Mouse (Mus musculus) liver, embryonic 12.5 days (tissue): Measurements from ENCODE around the gene Bbs10. TPM values are rescaled to one million over a fixed set of nuclear protein-coding genes. Genes with fewer than 3 reads are reported as not detected.

ENCODE experiments used
- ATAC-seq: fragments of 200-750 bp; cut with Nextera tagmentation; 2 replicates; pipeline ENCODE4 v1.8.0; 2017; ENCODE audit warnings: moderate number of reproducible peaks, mild to moderate bottlenecking, moderate library complexity
- H3K27ac ChIP-seq: fragments of 300-500 bp; sonication (generic); 2 replicates; pipeline ENCODE4 v1.5.1; 2016; ENCODE audit warnings: mild to moderate bottlenecking
- H3K27me3 ChIP-seq: fragments of 300-500 bp; sonication (generic); replicated peaks from 2 replicates; pipeline ENCODE4 v1.6.1; 2016; ENCODE audit warnings: mild to moderate bottlenecking, moderate library complexity
- H3K36me3 ChIP-seq: fragments of 300-500 bp; sonication (generic); 2 replicates; pipeline ENCODE4 v1.6.1; 2016; ENCODE audit warnings: mild to moderate bottlenecking, moderate library complexity
- H3K4me1 ChIP-seq: fragments of 300-500 bp; sonication (generic); 2 replicates; pipeline ENCODE4 v1.6.1; 2016
- H3K4me2 ChIP-seq: fragments of 300-500 bp; sonication (generic); 2 replicates; pipeline ENCODE4 v1.6.1; 2016; ENCODE audit warnings: mild to moderate bottlenecking, moderate library complexity
- H3K4me3 ChIP-seq: fragments of 300-500 bp; sonication (generic); 2 replicates; pipeline ENCODE4 v1.5.1; 2016; ENCODE audit warnings: mild to moderate bottlenecking, moderate library complexity
- H3K9ac ChIP-seq: fragments of 300-500 bp; sonication (generic); 2 replicates; pipeline ENCODE4 v1.6.1; 2016; ENCODE audit warnings: mild to moderate bottlenecking, moderate library complexity
- H3K9me3 ChIP-seq: fragments of 300-500 bp; sonication (generic); replicated peaks from 2 replicates; pipeline ENCODE4 v1.6.1; 2016; ENCODE audit warnings: mild to moderate bottlenecking, moderate library complexity
- WGBS: fragments of 180-500 bp; shearing (Covaris S2); methylation state at CpG from one replicate; pipeline ENCODE4 v1.1.7; 2016; ENCODE audit not compliant: insufficient replicate concordance; 5-methylcytosine and 5-hydroxymethylcytosine counted together
- polyA plus RNA-seq: library from polyadenylated mRNA; unstranded; fragments of >200 nt; fragmentation: Nextera tagmentation; extraction: Ambion mirVana; gene quantifications from 2 replicates; pipeline ENCODE4 v1.2.1, GENCODE M21; 2016

Gene Bbs10
- polyA plus RNA-seq, 1 experiment from 2014 or later = 1.8 TPM

GRCm38 (mm10) chr10:111334902-111335301 is 36.4 kb downstream of the Bbs10 start:
- no peak for ATAC-seq
- WGBS = 81% methylated on average over 2 of the region's 2 CpGs
- H3K36me3 ChIP-seq = no peaks in the 10 kb centered on the region
- H3K9me3 ChIP-seq = no peaks in the 10 kb centered on the region
- no peaks in the 10 kb centered on the region for H3K27me3 ChIP-seq
- H3K4me1 ChIP-seq = peaks cover 5% of the 10 kb centered on the region; the same call in 1 of the 2 replicates
- no peak overlapping the region for H3K9ac ChIP-seq
- H3K4me2 ChIP-seq = no peak overlapping the region
- H3K4me3 ChIP-seq = no peak overlapping the region
- no peak overlapping the region for H3K27ac ChIP-seq

- Histone ChIP-seq H3K36me3 (no peaks in the 10 kb centered on the region), H3K9me3 (no peaks in the 10 kb centered on the region), H3K4me3 (0 out of 2 replicates have a peak overlapping the region, but pooled peaks have one; percentile 2), H3K4me2 (peak overlapping the region; percentile 59), H3K9ac (peak overlapping the region; percentile 17; the same call in 1 of the 2 replicates), H3K27ac (no peak overlapping the region), H3K27me3 (no peaks in the 10 kb centered on the region), H3K4me1 (peaks cover 5% of the 10 kb centered on the region; the same call in 1 of the 2 replicates)
- 13% methylated on average over 29 of the region's 29 CpGs for WGBS
- ATAC-seq = no peak
Measured at GRCm38 (mm10) chr10:111335517-111336352, 37.3 kb downstream of the Bbs10 start.

GRCm38 (mm10) chr10:111336353-111336713 is 37.9 kb downstream of the Bbs10 start:
- 11% methylated on average over 10 of the region's 10 CpGs for WGBS
- no peaks in the 10 kb centered on the region for H3K36me3 ChIP-seq
- no peak for ATAC-seq
- H3K9me3 ChIP-seq = no peaks in the 10 kb centered on the region
- peak overlapping the region; percentile 59 for H3K4me2 ChIP-seq
- H3K27me3 ChIP-seq = no peaks in the 10 kb centered on the region
- H3K27ac ChIP-seq = no peak overlapping the region
- peak overlapping the region; percentile 2; the same call in 1 of the 2 replicates for H3K4me3 ChIP-seq
- H3K4me1 ChIP-seq = peaks cover 5% of the 10 kb centered on the region; the same call in 1 of the 2 replicates
- peak overlapping the region; percentile 17; the same call in 1 of the 2 replicates for H3K9ac ChIP-seq

- no peaks in the 10 kb centered on the region for H3K27me3 ChIP-seq
- H3K9me3 ChIP-seq = no peaks in the 10 kb centered on the region
- ATAC-seq = no peak
- H3K27ac ChIP-seq = no peak overlapping the region
- H3K4me3 ChIP-seq = no peak overlapping the region
- WGBS = 73% methylated on average over 11 of the region's 11 CpGs
- H3K36me3 ChIP-seq = no peaks in the 10 kb centered on the region
- peaks cover 5% of the 10 kb centered on the region; the same call in 1 of the 2 replicates for H3K4me1 ChIP-seq
- no peak overlapping the region for H3K9ac ChIP-seq
- H3K4me2 ChIP-seq = no peak overlapping the region
Measured at GRCm38 (mm10) chr10:111339296-111339695, 40.8 kb downstream of the Bbs10 start.

- no peak for ATAC-seq
- Histone ChIP-seq H3K27me3 (no peaks in the 10 kb centered on the region), H3K27ac (no peak overlapping the region), H3K9ac (no peak overlapping the region), H3K4me2 (no peak overlapping the region), H3K9me3 (no peaks in the 10 kb centered on the region), H3K4me3 (no peak overlapping the region), H3K36me3 (no peaks in the 10 kb centered on the region), H3K4me1 (no peaks in the 10 kb centered on the region)
- WGBS = 62% methylated on average over 7 of the region's 7 CpGs
Measured at GRCm38 (mm10) chr10:111341761-111342160, 43.3 kb downstream of the Bbs10 start.

- H3K27me3 ChIP-seq = no peaks in the 10 kb centered on the region
- no peak overlapping the region for H3K9ac ChIP-seq
- H3K4me3 ChIP-seq = no peak overlapping the region
- WGBS = 74% methylated on average over 5 of the region's 5 CpGs
- H3K4me2 ChIP-seq = no peak overlapping the region
- H3K4me1 ChIP-seq = no peaks in the 10 kb centered on the region
- ATAC-seq = no peak
- no peak overlapping the region for H3K27ac ChIP-seq
- no peaks in the 10 kb centered on the region for H3K9me3 ChIP-seq
- no peaks in the 10 kb centered on the region for H3K36me3 ChIP-seq
Measured at GRCm38 (mm10) chr10:111343555-111343954, 45.1 kb downstream of the Bbs10 start.

GRCm38 (mm10) chr10:111348263-111348662 is 49.8 kb downstream of the Bbs10 start:
- Histone ChIP-seq H3K9ac (no peak overlapping the region), H3K4me2 (no peak overlapping the region), H3K4me3 (no peak overlapping the region), H3K9me3 (no peaks in the 10 kb centered on the region), H3K27me3 (no peaks in the 10 kb centered on the region), H3K27ac (no peak overlapping the region), H3K36me3 (no peaks in the 10 kb centered on the region), H3K4me1 (no peaks in the 10 kb centered on the region)
- 69% methylated on average over 2 of the region's 2 CpGs for WGBS
- no peak for ATAC-seq

Other genes starting within 250 kb of the Bbs10 start
- 11.4 and 12.1 TPM in 2 replicates for gene Osbpl8, start 133.9 kb upstream of the Bbs10 start, polyA plus RNA-seq
- 174 and 178 TPM in 2 replicates for gene Nap1l1, start 174.5 kb downstream of the Bbs10 start, polyA plus RNA-seq
- 6.5 and 7.4 TPM in 2 replicates for gene Phlda1, start 207.6 kb downstream of the Bbs10 start, polyA plus RNA-seq